Mouse (Mus musculus): ENCODE results near the gene Prl2c5.
"Not testable (repeated sequence)": the region's sequence is repeated elsewhere in the genome, so short reads cannot be mapped to it uniquely, and the experiment has no call there.

Gene Prl2c5

GRCm38 (mm10) chr13:13182415-13182814 lies at the start of gene Prl2c5:
Prl2c5 (plus strand) TSS chr13:13182715.
- not testable (repeated sequence) for DNase-seq

GRCm38 (mm10) chr13:13162777-13163485 lies 19.6 kb upstream of the Prl2c5 start:
- DNase-seq: not testable (repeated sequence)

- DNase-seq: not testable (repeated sequence)
Observed at GRCm38 (mm10) chr13:13168631-13169030, 13.9 kb upstream of the Prl2c5 start.

- DNase-seq: not testable (repeated sequence)
Observed at GRCm38 (mm10) chr13:13173616-13174136, 8.8 kb upstream of the Prl2c5 start.

- DNase-seq: not testable (repeated sequence)
Observed at GRCm38 (mm10) chr13:13175736-13176135, 6.8 kb upstream of the Prl2c5 start.

GRCm38 (mm10) chr13:13211168-13211567 lies 28.7 kb downstream of the Prl2c5 start:
- not testable (repeated sequence) for DNase-seq

- DNase-seq: not testable (repeated sequence)
Observed at GRCm38 (mm10) chr13:13216363-13216762, 33.8 kb downstream of the Prl2c5 start.

GRCm38 (mm10) chr13:13220231-13220630 lies 37.7 kb downstream of the Prl2c5 start:
- DNase-seq: not testable (repeated sequence)

- DNase-seq: peak; percentile 20
Observed at GRCm38 (mm10) chr13:13237456-13237855, 54.9 kb downstream of the Prl2c5 start.

Measured in thymus, postnatal 25 days (tissue).